Mouse (Mus musculus): Measurements from ENCODE around the gene Lix1l.

- TF ChIP-seq POLR2A (IDR thresholded peaks at IDR 0.05; ENCODE audit: control insufficient read depth, low read depth, low read length) (no peak), CTCF (IDR thresholded peaks at IDR 0.05; ENCODE audit: control insufficient read depth, insufficient read depth, insufficient replicate concordance, low read depth, low read length) (no peak)
These were observed 36.3 kb upstream of the Lix1l start for GRCm38 (mm10) chr3:96564633-96565032.
